Mouse (Mus musculus) ES-Bruce4 (cell line): ENCODE measurements at regions not wholly inside any gene's neighbourhood (a gene's known extent, or its start where the extent isn't known, plus 50 kb on each side); places are given as distances from the start of the nearest gene placed in this dataset.

Experiments used
- H3K27ac ChIP-seq: 2 replicates; pipeline ENCODE4 v1.5.1; 2012; ENCODE audit warnings: low read length, inconsistent platforms; ENCODE audit not compliant: insufficient read depth
- H3K27me3 ChIP-seq: 2 replicates; pipeline ENCODE4 v1.6.1; 2012; ENCODE audit warnings: mild to moderate bottlenecking, low read length, inconsistent platforms; ENCODE audit not compliant: control insufficient read depth, poor library complexity, insufficient read depth, severe bottlenecking
- H3K36me3 ChIP-seq: 2 replicates; pipeline ENCODE4 v1.6.1; 2012; ENCODE audit warnings: inconsistent platforms, mild to moderate bottlenecking, low read length, moderate library complexity; ENCODE audit not compliant: control insufficient read depth, poor library complexity, insufficient read depth, severe bottlenecking
- H3K4me1 ChIP-seq: one replicate; pipeline ENCODE4 v1.8.1; 2011; ENCODE audit warnings: low read length; ENCODE audit not compliant: control insufficient read depth, insufficient read depth
- H3K4me3 ChIP-seq: 2 replicates; pipeline ENCODE4 v1.5.1; 2011; ENCODE audit warnings: low read depth, mild to moderate bottlenecking, low read length
- H3K9ac ChIP-seq: 2 replicates; pipeline ENCODE4 v1.6.1; 2012; ENCODE audit warnings: low read depth, mild to moderate bottlenecking, inconsistent platforms; ENCODE audit not compliant: poor library complexity, severe bottlenecking
- H3K9me3 ChIP-seq: replicated peaks from 2 replicates; pipeline ENCODE4 v1.6.1; 2012; ENCODE audit warnings: mild to moderate bottlenecking, low read length, inconsistent platforms; ENCODE audit not compliant: control insufficient read depth, poor library complexity, insufficient read depth, severe bottlenecking
- CTCF ChIP-seq: IDR thresholded peaks from one replicate; pipeline ENCODE4 v1.8.1; 2011; ENCODE audit warnings: low read depth, low read length
- EP300 ChIP-seq: IDR thresholded peaks from 2 replicates; pipeline ENCODE4 v1.6.1; 2011; ENCODE audit warnings: low read depth, low read length; ENCODE audit not compliant: insufficient read depth
- POLR2A ChIP-seq: IDR thresholded peaks from one replicate; pipeline ENCODE4 v1.8.1; 2011; ENCODE audit warnings: low read length; ENCODE audit not compliant: insufficient read depth

- no peaks in the 10 kb centered on the region; the same call in 1 of the 2 replicates for H3K27me3 ChIP-seq
- H3K4me1 ChIP-seq: no peaks in the 10 kb centered on the region
- TF ChIP-seq EP300 (no peak), CTCF (no peak), POLR2A (no peak)
- no peak overlapping the region for H3K9ac ChIP-seq
- no peaks in the 10 kb centered on the region for H3K9me3 ChIP-seq
- no peak overlapping the region for H3K4me3 ChIP-seq
- no peak overlapping the region for H3K27ac ChIP-seq
- no peaks in the 10 kb centered on the region for H3K36me3 ChIP-seq
These were observed 100.0 kb downstream of the Wdr20rt start for GRCm38 (mm10) chr12:65325347-65325746.

GRCm38 (mm10) chr12:65328532-65328931 lies 103.2 kb downstream of the Wdr20rt start:
- TF ChIP-seq CTCF (no peak), EP300 (no peak), POLR2A (no peak)
- Histone ChIP-seq H3K9ac (no peak overlapping the region), H3K36me3 (no peaks in the 10 kb centered on the region), H3K27me3 (no peaks in the 10 kb centered on the region; the same call in 1 of the 2 replicates), H3K4me3 (no peak overlapping the region), H3K27ac (no peak overlapping the region), H3K4me1 (no peaks in the 10 kb centered on the region), H3K9me3 (no peaks in the 10 kb centered on the region)

DNA sequence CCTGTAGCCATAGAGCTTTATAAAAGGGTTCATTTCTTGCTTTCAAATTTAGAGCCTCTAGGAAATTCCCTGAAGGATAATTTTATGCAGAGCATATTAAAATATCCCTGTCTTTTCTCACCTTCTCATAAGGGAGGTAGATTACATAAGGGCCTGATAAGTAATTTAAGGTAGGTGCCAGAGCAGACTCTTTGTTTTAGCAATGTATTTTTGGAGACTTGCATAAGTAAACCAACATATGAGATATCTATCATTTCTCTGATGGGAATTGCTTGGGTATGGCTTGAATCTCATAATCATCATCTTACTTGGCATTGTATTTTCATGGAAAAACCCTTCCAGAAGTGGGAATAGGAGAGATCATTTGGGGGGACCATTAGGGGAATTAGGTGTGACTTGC lies 104.4 kb downstream of the Wdr20rt start:
- Histone ChIP-seq H3K27me3 (no peaks in the 10 kb centered on the region; the same call in 1 of the 2 replicates), H3K27ac (no peak overlapping the region), H3K9ac (no peak overlapping the region), H3K4me3 (no peak overlapping the region), H3K36me3 (no peaks in the 10 kb centered on the region), H3K4me1 (no peaks in the 10 kb centered on the region), H3K9me3 (no peaks in the 10 kb centered on the region)
- no peak for TF ChIP-seq CTCF
- no peak for TF ChIP-seq POLR2A
- no peak for TF ChIP-seq EP300

GRCm38 (mm10) chr12:65340009-65340408 lies 114.7 kb downstream of the Wdr20rt start:
- H3K9me3 ChIP-seq: no peaks in the 10 kb centered on the region
- no peaks in the 10 kb centered on the region for H3K36me3 ChIP-seq
- H3K4me1 ChIP-seq: no peaks in the 10 kb centered on the region
- no peak overlapping the region for H3K27ac ChIP-seq
- TF ChIP-seq EP300 (no peak), CTCF (no peak), POLR2A (no peak)
- no peak overlapping the region for H3K9ac ChIP-seq
- no peak overlapping the region for H3K4me3 ChIP-seq
- no peaks in the 10 kb centered on the region for H3K27me3 ChIP-seq

DNA sequence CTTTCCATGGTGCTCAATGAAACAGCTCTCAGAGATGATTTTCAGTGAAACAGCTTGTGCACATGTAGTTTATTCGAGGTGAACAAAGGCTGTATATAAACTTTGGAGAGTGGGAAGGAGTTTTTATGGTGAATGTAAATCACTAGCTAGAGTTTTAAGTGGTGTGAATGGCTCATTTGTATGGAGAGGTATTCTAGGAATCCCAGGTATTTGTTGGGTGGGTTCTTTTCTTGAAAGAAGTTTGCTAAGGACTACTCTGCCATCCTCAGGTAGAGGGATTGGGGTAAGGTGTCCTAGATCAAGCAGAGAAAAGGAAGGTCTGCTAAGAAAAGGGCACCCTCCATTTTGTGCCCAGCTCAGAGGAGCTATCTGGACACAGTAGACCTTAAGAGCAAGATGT lies 121.9 kb downstream of the Wdr20rt start:
- Histone ChIP-seq H3K4me3 (no peak overlapping the region), H3K27me3 (no peaks in the 10 kb centered on the region), H3K4me1 (no peaks in the 10 kb centered on the region), H3K9ac (no peak overlapping the region), H3K27ac (0 out of 2 replicates have a peak overlapping the region, but pooled peaks have one; percentile 44), H3K36me3 (no peaks in the 10 kb centered on the region), H3K9me3 (peaks cover 6% of the 10 kb centered on the region)
- TF ChIP-seq CTCF (no peak), POLR2A (no peak), EP300 (no peak)

- no peaks in the 10 kb centered on the region for H3K27me3 ChIP-seq
- no peak overlapping the region for H3K9ac ChIP-seq
- H3K4me1 ChIP-seq: no peaks in the 10 kb centered on the region
- TF ChIP-seq POLR2A (no peak), CTCF (no peak), EP300 (no peak)
- no peak overlapping the region for H3K27ac ChIP-seq
- peaks cover 6% of the 10 kb centered on the region for H3K9me3 ChIP-seq
- no peak overlapping the region for H3K4me3 ChIP-seq
- no peaks in the 10 kb centered on the region for H3K36me3 ChIP-seq
These were observed 124.2 kb downstream of the Wdr20rt start for GRCm38 (mm10) chr12:65349535-65349934.
